In genomic region chr2:177283701-177284100, GRCm38 (mm10) we compare ENCODE assay signal across 16 mouse cellular contexts. TPM values are rescaled to one million over a fixed set of nuclear protein-coding genes. Genes with fewer than 3 reads are reported as not detected.
"Had no signal": no experiment of that assay in that cellular context is flagged by ENCODE, and none has a peak within 500 bp of the region (broad histone marks: within the 10 kb centered on the region; RNA-seq: fewer than 3 reads in every experiment).

No protein-coding gene starts in this region.

RNA-seq across cellular contexts. Expression of gene Gm14409, which starts 16.9 kb away (rescaled TPM):
- total RNA-seq: megakaryocyte-erythroid progenitor cell, adult 5-6 weeks; monocyte, adult 5-6 weeks; neutrophil, adult 5-6 weeks had no signal
- polyA plus RNA-seq: liver, embryonic 16.5 days; lung, embryonic 14.5 days; lung, embryonic 16.5 days; midbrain, embryonic 10.5 days; midbrain, embryonic 12.5 days; midbrain, embryonic 14.5 days; midbrain, embryonic 16.5 days; neural tube, embryonic 12.5 days; neural tube, embryonic 14.5 days; spleen, adult 2 months; stomach, embryonic 15.5 days; thymus, postnatal 0 days had no signal

RNA-seq across cellular contexts. Expression of gene Gm14412, which starts 40.4 kb away (rescaled TPM):
- total RNA-seq: megakaryocyte, adult 5-6 weeks; monocyte, adult 5-6 weeks; neutrophil, adult 5-6 weeks had no signal
- polyA plus RNA-seq: spleen, adult 2 months had no signal
